Mouse (Mus musculus): ENCODE data around the gene Cox8c. TPM values are rescaled to one million over a fixed set of nuclear protein-coding genes. Genes with fewer than 3 reads are reported as not detected.

Cox8c gene
- not detected in 2 replicates for polyA plus RNA-seq (2012; ENCODE audit: low replicate concordance)

GRCm38 (mm10) chr12:102899091-102899490 is at the start of gene Cox8c:
Gene Cox8c, plus strand, starts transcription at chr12:102899316.

DNA sequence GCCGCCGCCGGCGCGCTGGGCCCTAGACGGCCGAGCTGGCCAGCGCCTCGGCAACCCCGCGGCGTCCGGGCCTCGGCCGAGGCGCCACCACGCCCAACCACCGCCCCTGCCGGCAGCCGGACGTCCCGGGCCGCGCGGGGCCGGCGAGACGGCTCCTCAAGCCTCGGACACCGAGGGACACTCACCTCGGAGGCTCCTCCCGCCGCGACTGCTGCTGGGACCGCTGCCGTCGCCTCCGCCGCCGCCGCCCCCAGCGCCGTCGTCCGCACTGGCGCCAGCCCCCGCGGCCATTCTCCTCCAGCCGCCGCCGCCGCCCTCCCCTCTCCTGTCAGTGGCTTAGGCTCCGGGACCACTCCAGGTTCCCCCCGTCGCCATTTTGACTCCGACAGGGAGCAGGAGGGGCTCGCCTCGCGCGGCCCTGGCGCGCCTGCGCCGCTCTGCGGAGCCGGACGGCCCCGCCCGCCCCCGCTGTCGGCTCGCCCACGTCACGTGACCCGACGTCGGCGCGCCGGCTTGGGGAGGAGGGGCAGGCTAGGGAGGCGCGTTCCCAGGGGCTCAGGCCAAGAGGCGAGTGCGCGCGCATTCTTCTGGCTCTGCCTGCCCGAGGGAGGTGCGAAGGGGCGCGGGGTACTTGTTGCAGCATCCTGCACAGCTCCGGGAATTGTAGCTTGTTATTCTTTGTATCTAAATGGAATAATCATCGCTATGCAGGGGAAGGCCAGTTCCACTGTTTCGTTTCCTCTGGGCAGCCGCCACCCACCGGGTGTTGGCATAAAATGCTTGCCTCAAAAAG is 20.9 kb upstream of the Cox8c start, which contains the start of gene Btbd7:
TSS of gene Btbd7 (minus strand) at position 441 of the 793 bp plus-strand sequence.

DNA sequence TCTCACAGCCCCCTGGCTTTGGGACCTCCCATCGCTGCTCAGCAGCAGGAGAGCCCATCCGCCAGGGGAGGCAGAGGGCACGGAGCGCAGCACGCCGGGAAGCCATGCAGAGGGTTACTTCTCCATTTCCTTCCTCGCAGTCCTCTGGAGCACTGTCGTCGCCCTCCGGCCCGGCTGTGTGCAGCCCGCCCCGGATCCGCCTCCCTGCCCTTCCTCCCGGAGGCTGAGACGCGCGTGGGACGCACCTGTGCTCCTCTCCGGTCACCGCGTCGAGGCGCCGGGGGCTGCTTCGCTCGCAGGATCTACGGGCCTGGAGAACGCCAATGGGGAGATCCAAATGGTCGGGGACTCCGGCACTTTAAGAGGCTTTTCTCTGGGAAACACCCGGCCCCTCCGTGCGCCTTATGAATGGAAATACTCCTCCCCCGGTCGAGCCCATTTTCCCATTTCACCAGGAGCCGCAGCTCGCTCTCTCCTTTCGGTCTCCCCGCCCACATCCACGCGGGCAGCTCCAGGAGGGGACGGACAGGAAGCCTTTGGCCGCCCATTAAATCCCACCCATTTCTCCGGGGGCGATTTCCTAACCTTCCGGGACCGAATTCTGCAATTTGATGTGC is 49.8 kb downstream of the Cox8c start, which contains the start of gene Unc79:
TSS of gene Unc79 (plus strand) at position 82 of the 617 bp plus-strand sequence.

Other genes starting within 250 kb of the Cox8c start
- gene Itpk1, start 194.4 kb upstream of the Cox8c start, polyA plus RNA-seq (2012; ENCODE audit: low replicate concordance): 26.0 and 34.0 TPM in 2 replicates
- 0.67 and 1.6 TPM in 2 replicates for gene Moap1, start 155.7 kb upstream of the Cox8c start, polyA plus RNA-seq (2012; ENCODE audit: low replicate concordance)
- 2.1 and 2.4 TPM in 2 replicates for gene Tmem251, start 155.6 kb upstream of the Cox8c start, polyA plus RNA-seq (2012; ENCODE audit: low replicate concordance)
- gene Gm28051, start 141.6 kb upstream of the Cox8c start, polyA plus RNA-seq (2012; ENCODE audit: low replicate concordance): 0.90 and 9.3 TPM in 2 replicates
- 5.5 and 9.2 TPM in 2 replicates for gene Gon7, start 141.5 kb upstream of the Cox8c start, polyA plus RNA-seq (2012; ENCODE audit: low replicate concordance)
- 9.1 and 13.0 TPM in 2 replicates for gene Ubr7, start 141.3 kb upstream of the Cox8c start, polyA plus RNA-seq (2012; ENCODE audit: low replicate concordance)
- 0.77 and 0.86 TPM in 2 replicates for gene Gm20604, start 140.6 kb upstream of the Cox8c start, polyA plus RNA-seq (2012; ENCODE audit: low replicate concordance)
- gene Btbd7, start 20.8 kb upstream of the Cox8c start, polyA plus RNA-seq (2012; ENCODE audit: low replicate concordance): 4.1 and 4.4 TPM in 2 replicates
- not detected in 2 replicates for gene Unc79, start 49.5 kb downstream of the Cox8c start, polyA plus RNA-seq (2012; ENCODE audit: low replicate concordance)